In genomic region chr7:141638077-141638476, GRCm38 (mm10) we compare ENCODE assay signal across 11 mouse cellular contexts. TPM values are rescaled to one million over a fixed set of nuclear protein-coding genes. Genes with fewer than 3 reads are reported as not detected.
DNase-seq lines count a peak whose midpoint lies in the region; ATAC-seq and TF ChIP-seq lines count a peak whose summit lies in the region.
"Not testable (repeated sequence)": the region's sequence is repeated elsewhere in the genome, so short reads cannot be mapped to it uniquely, and the experiment has no call there.
"Had no signal": no experiment of that assay in that cellular context is flagged by ENCODE, and none has a peak within 500 bp of the region (broad histone marks: within the 10 kb centered on the region; RNA-seq: fewer than 3 reads in every experiment).

No protein-coding gene starts in this region.

- 98% methylated on average over 1 of the region's 3 CpGs for WGBS in hindbrain, embryonic 14.5 days
- 97% methylated on average over 1 of the region's 3 CpGs for WGBS in kidney, postnatal 0 days
- 86% methylated on average over 1 of the region's 3 CpGs for WGBS in liver, postnatal 0 days (ENCODE audit: insufficient replicate concordance)
- WGBS in midbrain, embryonic 15.5 days: 86% methylated on average over 3 of the region's 3 CpGs
- WGBS in stomach, embryonic 14.5 days: 95% methylated on average over 1 of the region's 3 CpGs

- TF ChIP-seq EP300 in liver, postnatal 0 days (IDR thresholded peaks at IDR 0.05; ENCODE audit: low read depth): not testable (repeated sequence)

- not testable (repeated sequence) for H3K4me2 ChIP-seq in hindbrain, embryonic 14.5 days (replicated peaks); kidney, postnatal 0 days (ENCODE audit: low read length); liver, postnatal 0 days (ENCODE audit: low read depth, low read length); midbrain, embryonic 15.5 days; stomach, embryonic 14.5 days (replicated peaks; ENCODE audit: low read depth, low read length)

- not testable (repeated sequence) for H3K27ac ChIP-seq in hindbrain, embryonic 14.5 days; kidney, postnatal 0 days; liver, postnatal 0 days (ENCODE audit: low read depth); midbrain, embryonic 15.5 days; stomach, embryonic 14.5 days (ENCODE audit: low read length)

- not testable (repeated sequence) for H3K4me3 ChIP-seq in hindbrain, embryonic 14.5 days (replicated peaks; ENCODE audit: low read length); kidney, postnatal 0 days (replicated peaks; ENCODE audit: low read depth, low read length); liver, postnatal 0 days (ENCODE audit: low read depth, low read length); midbrain, embryonic 15.5 days; stomach, embryonic 14.5 days (ENCODE audit: low read depth, low read length)

- DNase-seq in heart, adult 11 months: peak; percentile 95
- not testable (repeated sequence) for DNase-seq in hindbrain, embryonic 14.5 days (ENCODE audit: low spot score); kidney, postnatal 0 days (ENCODE audit: low spot score); liver, postnatal 0 days

- ATAC-seq in erythroid progenitor cell, adult 5-6 weeks (replicated peaks; ENCODE audit: low FRiP score, poor library complexity, severe bottlenecking): peak; percentile 39
- ATAC-seq in hindbrain, embryonic 14.5 days (ENCODE audit: low FRiP score): peak; percentile 68
- ATAC-seq in kidney, postnatal 0 days (replicated peaks; ENCODE audit: low FRiP score, low read depth): peak; percentile 43
- ATAC-seq in liver, postnatal 0 days: peak; percentile 26
- peak; percentile 38 for ATAC-seq in midbrain, embryonic 15.5 days (replicated peaks)
- ATAC-seq in stomach, embryonic 14.5 days (ENCODE audit: insufficient number of reproducible peaks, insufficient read depth, low FRiP score, low read depth): peak; percentile 48

- H3K9ac ChIP-seq in hindbrain, embryonic 14.5 days; kidney, postnatal 0 days (ENCODE audit: low read depth, low read length); liver, postnatal 0 days (replicated peaks); midbrain, embryonic 15.5 days; stomach, embryonic 14.5 days (replicated peaks; ENCODE audit: low read depth, low read length): not testable (repeated sequence)

- not testable (repeated sequence) for TF ChIP-seq CTCF in kidney, postnatal 0 days (IDR thresholded peaks at IDR 0.05; ENCODE audit: low read depth); liver, postnatal 0 days (IDR thresholded peaks at IDR 0.05; ENCODE audit: low read depth)

- H3K9me3 ChIP-seq in hindbrain, embryonic 14.5 days (ENCODE audit: control insufficient read depth, low read length); kidney, postnatal 0 days (replicated peaks; ENCODE audit: low read length); liver, postnatal 0 days (ENCODE audit: low read length); midbrain, embryonic 15.5 days; stomach, embryonic 14.5 days (ENCODE audit: control insufficient read depth, low read depth, low read length): not testable (repeated sequence)

- H3K36me3 ChIP-seq in hindbrain, embryonic 14.5 days (replicated peaks; ENCODE audit: control insufficient read depth, insufficient read depth): peaks cover 20% of the 10 kb centered on the region
- peaks cover 12% of the 10 kb centered on the region; the same call in 1 of the 2 replicates for H3K36me3 ChIP-seq in kidney, postnatal 0 days (ENCODE audit: insufficient read depth, low read length)
- H3K36me3 ChIP-seq in liver, postnatal 0 days (replicated peaks; ENCODE audit: insufficient read depth, low read length): peaks cover 13% of the 10 kb centered on the region
- peaks cover 12% of the 10 kb centered on the region; the same call in 1 of the 2 replicates for H3K36me3 ChIP-seq in midbrain, embryonic 15.5 days (replicated peaks)
- not testable (repeated sequence) for H3K36me3 ChIP-seq in stomach, embryonic 14.5 days (ENCODE audit: control insufficient read depth, insufficient read depth, low read length)

- H3K4me1 ChIP-seq in hindbrain, embryonic 14.5 days (replicated peaks; ENCODE audit: control insufficient read depth, insufficient read depth, low read length); kidney, postnatal 0 days (replicated peaks; ENCODE audit: insufficient read depth, low read length); liver, postnatal 0 days (ENCODE audit: insufficient read depth); midbrain, embryonic 15.5 days; stomach, embryonic 14.5 days (ENCODE audit: control insufficient read depth, insufficient read depth, low read length): not testable (repeated sequence)

- H3K27me3 ChIP-seq in hindbrain, embryonic 14.5 days (ENCODE audit: control insufficient read depth, insufficient read depth, low read length); kidney, postnatal 0 days (ENCODE audit: insufficient read depth, low read length); liver, postnatal 0 days (ENCODE audit: insufficient read depth, low read length); midbrain, embryonic 15.5 days (replicated peaks); stomach, embryonic 14.5 days (ENCODE audit: control insufficient read depth, insufficient read depth, low read length): not testable (repeated sequence)

RNA-seq across cellular contexts. Expression of gene Muc6, which starts 17.0 kb away (rescaled TPM):
- total RNA-seq in erythroid progenitor cell, adult 5-6 weeks (2015; ENCODE audit: low replicate concordance): not detected in 2 replicates
- total RNA-seq in erythroid progenitor cell, adult 5-6 weeks (2017; ENCODE audit: low replicate concordance): under 0.01 TPM in 1 of 2 replicates, not detected in the other
- polyA plus RNA-seq in hindbrain, embryonic 14.5 days (2014; fragmentation: Nextera tagmentation; extraction: Ambion mirVana): 0.18 and 0.33 TPM in 2 replicates
- polyA plus RNA-seq in kidney, postnatal 0 days (2015; fragmentation: Nextera tagmentation; extraction: Ambion mirVana): 0.05 and 0.09 TPM in 2 replicates
- polyA plus RNA-seq in liver, postnatal 0 days (2015; fragmentation: Nextera tagmentation; extraction: Ambion mirVana): 0.71 and 0.81 TPM in 2 replicates
- polyA plus RNA-seq in midbrain, embryonic 15.5 days (2015; fragmentation: Nextera tagmentation; extraction: Ambion mirVana): 0.27 and 0.37 TPM in 2 replicates
- polyA plus RNA-seq in stomach, embryonic 14.5 days (2014; fragmentation: Nextera tagmentation; extraction: Ambion mirVana): 1.2 and 1.6 TPM in 2 replicates
- total RNA-seq: adrenal gland, postnatal 14 days; gastrocnemius, postnatal 14 days; heart, postnatal 36 days; layer of hippocampus, postnatal 25 days had no signal

RNA-seq across cellular contexts. Expression of gene Muc2, which starts 52.1 kb away (rescaled TPM):
- 9.4 and 93.1 TPM in 2 replicates for total RNA-seq in erythroid progenitor cell, adult 5-6 weeks (2015; ENCODE audit: low replicate concordance)
- 2.0 TPM in 1 of 2 replicates, not detected in the other for total RNA-seq in erythroid progenitor cell, adult 5-6 weeks (2017; ENCODE audit: low replicate concordance)
- polyA plus RNA-seq in hindbrain, embryonic 14.5 days (2014; fragmentation: Nextera tagmentation; extraction: Ambion mirVana): 0.36 and 0.72 TPM in 2 replicates
- polyA plus RNA-seq in kidney, postnatal 0 days (2015; fragmentation: Nextera tagmentation; extraction: Ambion mirVana): 0.08 and 0.14 TPM in 2 replicates
- 0.12 TPM in 1 of 2 replicates, not detected in the other for polyA plus RNA-seq in liver, postnatal 0 days (2015; fragmentation: Nextera tagmentation; extraction: Ambion mirVana)
- 0.15 and 0.38 TPM in 2 replicates for polyA plus RNA-seq in midbrain, embryonic 15.5 days (2015; fragmentation: Nextera tagmentation; extraction: Ambion mirVana)
- polyA plus RNA-seq in stomach, embryonic 14.5 days (2014; fragmentation: Nextera tagmentation; extraction: Ambion mirVana): 0.45 and 0.57 TPM in 2 replicates
- total RNA-seq: heart, postnatal 36 days had no signal
